Mouse (Mus musculus): Measurements from ENCODE around the gene Gas2l3.

The Gas2l3 gene

GRCm38 (mm10) chr10:89395321-89395720, 48.4 kb downstream of the Gas2l3 start:
- peak; percentile 38 for DNase-seq

DNA sequence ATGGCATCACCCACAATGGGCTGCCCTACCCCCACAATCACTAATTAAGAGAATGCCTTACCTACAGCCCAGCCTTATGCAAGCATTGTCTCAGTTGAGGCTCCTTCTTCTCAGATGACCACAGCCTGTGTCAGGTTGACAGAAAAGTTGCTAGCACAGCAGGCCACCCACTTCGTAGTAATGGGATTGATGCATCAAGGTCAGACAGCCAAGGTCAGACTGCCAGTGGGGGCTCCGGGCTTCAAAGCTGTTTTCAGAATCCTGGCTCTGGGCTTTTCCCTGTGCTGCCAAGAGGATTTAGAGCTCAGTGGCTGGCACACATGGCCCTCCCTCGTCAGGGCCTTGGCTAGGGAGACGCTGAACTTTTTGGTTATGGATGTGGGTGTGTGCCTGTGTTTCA, 51.1 kb downstream of the Gas2l3 start:
- no peak for DNase-seq

DNA sequence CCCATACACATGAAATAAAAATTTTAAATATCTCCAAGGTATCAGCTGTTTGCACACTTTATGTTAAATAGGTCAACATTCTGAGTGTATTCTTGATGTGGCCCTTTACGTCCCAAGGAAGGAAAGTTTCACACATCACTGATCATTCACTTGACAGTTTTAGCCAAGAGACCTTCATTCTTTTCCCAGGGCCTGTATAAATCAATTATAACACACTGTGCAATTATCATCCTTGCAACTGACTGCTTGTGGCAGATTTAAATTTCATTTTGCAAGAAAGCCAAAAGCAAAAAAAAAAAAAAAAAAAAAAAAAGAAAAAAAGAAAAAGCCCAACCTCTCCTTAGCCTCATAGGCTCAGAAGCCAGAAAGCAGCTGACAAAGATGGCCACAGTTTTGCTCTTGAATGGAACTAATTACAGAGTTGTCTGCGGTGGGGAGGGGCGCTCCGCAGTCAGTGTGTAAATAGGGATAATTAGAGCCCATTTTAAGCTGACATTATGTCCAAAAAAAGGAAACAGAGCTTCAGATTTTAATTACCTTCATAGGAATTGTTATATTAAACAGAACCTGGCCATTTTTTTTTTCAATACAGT, 52.1 kb downstream of the Gas2l3 start:
- no peak for DNase-seq

- DNase-seq, result no peak
These were observed 57.3 kb downstream of the Gas2l3 start for GRCm38 (mm10) chr10:89386461-89386860.

DNA sequence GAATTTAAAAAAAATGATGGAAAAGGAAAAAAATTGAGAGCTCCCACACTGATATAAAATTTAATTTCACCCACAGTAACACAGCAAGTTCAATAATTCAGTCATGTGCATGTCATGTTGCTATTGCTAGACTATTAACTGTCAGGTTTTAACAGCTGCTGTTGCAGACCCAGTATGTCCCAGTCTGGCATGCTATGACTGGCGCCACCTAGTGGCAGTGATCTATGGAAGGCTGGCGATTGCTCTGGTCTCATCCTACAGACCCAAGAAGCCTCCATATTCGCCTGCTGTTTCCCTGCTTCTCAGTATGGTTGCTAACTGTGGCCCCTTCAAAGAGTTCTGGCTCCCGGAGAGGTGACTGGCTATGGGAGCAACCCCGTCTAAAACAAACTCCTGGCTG, 60.3 kb downstream of the Gas2l3 start:
- DNase-seq, result peak; percentile 92

DNA sequence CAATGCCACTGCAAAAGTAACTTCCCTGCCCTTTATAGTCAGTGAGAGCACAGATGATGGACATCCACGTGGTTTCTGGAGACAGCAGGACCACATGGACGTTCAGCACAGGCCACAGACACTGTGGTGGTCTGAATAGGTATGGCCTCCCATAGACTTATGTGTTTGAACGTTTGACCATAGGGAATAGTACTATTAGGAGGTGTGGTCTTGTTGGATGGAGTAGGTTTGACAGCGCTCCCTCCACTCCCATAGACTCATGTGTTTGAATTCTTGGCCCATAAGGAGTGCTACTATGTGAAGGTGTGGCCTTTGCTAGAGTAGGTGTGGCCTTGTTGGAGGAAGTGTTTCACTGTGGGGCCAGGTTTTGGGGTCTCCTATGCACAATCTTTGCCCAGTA, 66.0 kb downstream of the Gas2l3 start:
- DNase-seq, result no peak

DNA sequence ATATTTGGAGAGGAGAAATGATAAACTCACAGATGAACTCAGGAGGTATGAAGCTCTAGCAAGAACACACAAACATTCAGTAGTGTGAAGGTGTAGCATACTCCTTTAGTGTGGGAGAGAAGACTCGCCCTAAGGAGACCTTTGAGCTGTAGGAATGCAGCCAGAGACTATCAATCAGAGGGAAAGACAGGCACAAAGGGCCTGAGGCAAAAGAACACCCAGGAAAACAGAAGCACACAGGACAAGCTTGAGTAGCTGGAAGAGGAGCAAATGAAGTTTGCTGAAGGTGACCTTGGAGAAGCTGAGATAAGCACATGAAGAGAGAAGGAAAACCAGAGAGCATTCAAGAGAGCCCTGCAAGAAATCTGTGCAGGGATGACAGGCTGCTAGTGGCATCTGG, 73.7 kb downstream of the Gas2l3 start:
- no peak for DNase-seq

- DNase-seq, result no peak
These were observed 84.8 kb downstream of the Gas2l3 start for GRCm38 (mm10) chr10:89358933-89359332.
